Comparison of ENCODE assay signal across 8 mouse cellular contexts in the genomic region with DNA sequence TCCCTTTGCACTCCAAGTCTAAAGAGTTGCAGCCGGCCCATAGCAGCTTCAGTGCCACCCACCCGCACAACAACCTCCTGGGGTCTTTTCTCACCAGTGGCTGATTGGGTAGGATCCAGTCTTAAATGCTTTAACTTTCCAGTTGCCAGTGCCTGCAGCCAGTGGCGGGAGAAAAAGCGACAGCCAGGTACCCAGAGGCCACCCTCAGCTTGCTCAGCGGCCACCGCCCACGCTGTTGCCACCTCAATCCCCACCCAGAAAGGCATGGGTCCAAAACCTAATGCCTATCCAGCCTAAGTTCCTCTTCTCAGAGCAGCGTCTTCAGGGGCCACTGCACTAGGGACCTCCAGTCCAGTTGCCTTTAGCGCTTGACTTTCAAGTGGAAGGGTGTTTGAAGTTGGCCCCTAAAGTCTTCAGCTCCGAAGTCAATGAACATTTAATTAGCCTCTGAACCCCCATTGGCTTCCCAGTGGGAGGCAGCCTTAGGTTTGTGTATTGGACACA. TPM values are rescaled to one million over a fixed set of nuclear protein-coding genes. Genes with fewer than 3 reads are reported as not detected.
DNase-seq lines count a peak whose midpoint lies in the region; ATAC-seq lines count a peak whose summit lies in the region.

No protein-coding gene starts in this region.

- no peaks in the 10 kb centered on the region for H3K9me3 ChIP-seq in embryonic facial prominence, embryonic 11.5 days (replicated peaks; ENCODE audit: control insufficient read depth, low read length)
- no peaks in the 10 kb centered on the region for H3K9me3 ChIP-seq in hindbrain, embryonic 13.5 days
- H3K9me3 ChIP-seq in midbrain, embryonic 14.5 days (ENCODE audit: control insufficient read depth, low read length): no peaks in the 10 kb centered on the region

- no peaks in the 10 kb centered on the region for H3K4me1 ChIP-seq in embryonic facial prominence, embryonic 11.5 days (ENCODE audit: control insufficient read depth, insufficient read depth, low read length)
- peaks cover 4% of the 10 kb centered on the region; the same call in 1 of the 2 replicates for H3K4me1 ChIP-seq in hindbrain, embryonic 13.5 days (replicated peaks)
- H3K4me1 ChIP-seq in midbrain, embryonic 14.5 days (ENCODE audit: control insufficient read depth, insufficient read depth, low read length): no peaks in the 10 kb centered on the region

- H3K9ac ChIP-seq in embryonic facial prominence, embryonic 11.5 days (replicated peaks; ENCODE audit: low read length): peak overlapping the region; percentile 65
- peak overlapping the region; percentile 82 for H3K9ac ChIP-seq in hindbrain, embryonic 13.5 days
- H3K9ac ChIP-seq in midbrain, embryonic 14.5 days (replicated peaks; ENCODE audit: low read length): peak overlapping the region; percentile 73

- 0 out of 2 replicates have a peak, but pooled peaks cover 2% of the 10 kb centered on the region for H3K27me3 ChIP-seq in embryonic facial prominence, embryonic 11.5 days (ENCODE audit: control insufficient read depth, insufficient read depth, low read length)
- no peaks in the 10 kb centered on the region for H3K27me3 ChIP-seq in hindbrain, embryonic 13.5 days
- H3K27me3 ChIP-seq in midbrain, embryonic 14.5 days (ENCODE audit: control insufficient read depth, insufficient read depth, low read length): no peaks in the 10 kb centered on the region

- peak overlapping the region; percentile 62 for H3K4me3 ChIP-seq in embryonic facial prominence, embryonic 11.5 days (ENCODE audit: low read depth, low read length)
- peak overlapping the region; percentile 62 for H3K4me3 ChIP-seq in hindbrain, embryonic 13.5 days
- peak overlapping the region; percentile 57 for H3K4me3 ChIP-seq in midbrain, embryonic 14.5 days (replicated peaks; ENCODE audit: low read depth, low read length)

- WGBS in embryonic facial prominence, embryonic 11.5 days: 20% methylated on average over 10 of the region's 10 CpGs
- 12% methylated on average over 10 of the region's 10 CpGs for WGBS in hindbrain, embryonic 13.5 days
- 15% methylated on average over 10 of the region's 10 CpGs for WGBS in midbrain, embryonic 14.5 days

- ATAC-seq in embryonic facial prominence, embryonic 11.5 days (replicated peaks; ENCODE audit: insufficient number of reproducible peaks, low FRiP score, low TSS enrichment, low read depth): no peak
- ATAC-seq in hindbrain, embryonic 13.5 days (ENCODE audit: low FRiP score): no peak
- ATAC-seq in midbrain, embryonic 14.5 days (ENCODE audit: low FRiP score, low TSS enrichment): no peak
- ATAC-seq in CD4-positive, CD25-positive, alpha-beta regulatory T cell, adult 4 months: no peak

- H3K27ac ChIP-seq in embryonic facial prominence, embryonic 11.5 days (replicated peaks; ENCODE audit: low read depth, low read length): no peak overlapping the region
- peak overlapping the region; percentile 88 for H3K27ac ChIP-seq in hindbrain, embryonic 13.5 days
- H3K27ac ChIP-seq in midbrain, embryonic 14.5 days (replicated peaks; ENCODE audit: low read depth, low read length): peak overlapping the region; percentile 86

- H3K4me2 ChIP-seq in embryonic facial prominence, embryonic 11.5 days (ENCODE audit: low read depth, low read length): peak overlapping the region; percentile 50
- peak overlapping the region; percentile 64 for H3K4me2 ChIP-seq in hindbrain, embryonic 13.5 days
- H3K4me2 ChIP-seq in midbrain, embryonic 14.5 days (ENCODE audit: low read length): peak overlapping the region; percentile 59

- intact Hi-C loops in left cerebral cortex, postnatal 14 days (cut with DNase I): no loop called here

- H3K36me3 ChIP-seq in embryonic facial prominence, embryonic 11.5 days (replicated peaks; ENCODE audit: control insufficient read depth, insufficient read depth, low read depth, low read length): no peaks in the 10 kb centered on the region
- no peaks in the 10 kb centered on the region for H3K36me3 ChIP-seq in hindbrain, embryonic 13.5 days
- no peaks in the 10 kb centered on the region for H3K36me3 ChIP-seq in midbrain, embryonic 14.5 days (ENCODE audit: control insufficient read depth, insufficient read depth, low read length)

- peak; percentile 2 for DNase-seq in kidney, postnatal 10 days
- DNase-seq in kidney, postnatal 4 days: no peak
- no peak for DNase-seq in embryonic facial prominence, embryonic 11.5 days (ENCODE audit: low spot score)
- DNase-seq in midbrain, embryonic 14.5 days: peak; percentile 35
- DNase-seq in spleen, postnatal 14 days (ENCODE audit: low spot score in 2 of 2): no peak
- no peak for DNase-seq in left cerebral cortex, postnatal 14 days (ENCODE audit: low spot score in 2 of 2)

RNA-seq across cellular contexts. Expression of a gene that starts 1.0 kb away (rescaled TPM):
- polyA plus RNA-seq in embryonic facial prominence, embryonic 11.5 days (2014; fragmentation: Nextera tagmentation; extraction: Ambion mirVana): 8.9 and 10.3 TPM in 2 replicates
- 15.2 and 17.8 TPM in 2 replicates for polyA plus RNA-seq in hindbrain, embryonic 13.5 days (2015; fragmentation: Nextera tagmentation; extraction: Ambion mirVana)
- polyA plus RNA-seq in midbrain, embryonic 14.5 days (2014; fragmentation: Nextera tagmentation; extraction: Ambion mirVana): 18.8 and 20.7 TPM in 2 replicates
- not detected for polyA plus RNA-seq in CD4-positive, CD25-positive, alpha-beta regulatory T cell, adult 4 months (2017; shearing (Covaris generic))
- total RNA-seq in left cerebral cortex, postnatal 14 days (2021): 10 to 100 TPM; 24.0 to 26.5 TPM

Comparison
In these comparisons a context has a peak if more than half of its experiments do, and no peak if none do; other contexts are left out.
1. DNase-seq: peak in kidney, postnatal 10 days (single experiment) and midbrain, embryonic 14.5 days (single experiment); none in kidney, postnatal 4 days (0 of 2), embryonic facial prominence, embryonic 11.5 days (single experiment), spleen, postnatal 14 days (0 of 2) and left cerebral cortex, postnatal 14 days (0 of 2).
2. Peak in every context shown above with its lines, with median percentiles within 50 percentile points of each other: H3K4me2 ChIP-seq, H3K4me3 ChIP-seq and H3K9ac ChIP-seq.